Mouse (Mus musculus) ES-Bruce4 (cell line): ENCODE results near the gene Clrn1.

Source experiments
- EP300 ChIP-seq: IDR thresholded peaks from 2 replicates; pipeline ENCODE4 v1.6.1; 2011; ENCODE audit warnings: low read depth, low read length; ENCODE audit not compliant: insufficient read depth
- POLR2A ChIP-seq: IDR thresholded peaks from one replicate; pipeline ENCODE4 v1.8.1; 2011; ENCODE audit warnings: low read length; ENCODE audit not compliant: insufficient read depth

DNA sequence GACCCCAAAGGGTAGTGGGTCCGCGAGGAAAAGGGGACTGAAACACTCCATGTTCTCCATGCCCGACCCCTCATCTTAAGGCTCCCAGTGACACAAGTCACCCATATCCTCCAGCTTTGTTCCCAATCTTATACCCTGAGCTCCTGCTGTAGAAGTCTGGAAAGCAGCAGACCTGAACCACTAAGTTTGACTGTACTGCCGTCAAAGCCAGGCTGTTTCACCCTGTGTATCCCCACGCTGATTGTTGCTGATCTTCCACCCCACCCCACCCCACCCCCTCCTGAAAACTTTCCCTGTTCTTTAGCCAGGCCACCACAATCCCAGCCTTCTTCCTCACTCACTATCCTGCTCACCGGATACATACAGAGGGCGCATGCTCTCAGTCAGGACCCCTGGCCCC is 37.5 kb upstream of the Clrn1 start:
- TF ChIP-seq POLR2A (no peak), EP300 (no peak)
